Mouse (Mus musculus) layer of hippocampus, postnatal 10 days (tissue): ENCODE measurements around the gene Il2rg. TPM values are rescaled to one million over a fixed set of nuclear protein-coding genes. Genes with fewer than 3 reads are reported as not detected.

Experiments used
- DNase-seq, 2 experiments: peaks; one replicate each; pipeline ENCODE4 v3.0.0; 2021; ENCODE audit warnings: low spot score in 2 of 2
- total RNA-seq, 2 experiments: library from RNA; stranded (reverse); gene quantifications; 2 replicates each; pipeline ENCODE4 v1.2.3; 2021

Gene Il2rg
- total RNA-seq, 2 experiments from 2014 or later, result 2.6 to 3.1 TPM

- DNase-seq, result no peak
Observed at GRCm38 (mm10) chrX:101263892-101264291, 4.2 kb downstream of the Il2rg start, which contains the start of gene Gm614. Gene Gm614, minus strand, starts transcription at chrX:101263992.

- peak in 1 of 2 experiments; percentile 10 for DNase-seq
Observed at GRCm38 (mm10) chrX:101260441-101261325, 7.4 kb downstream of the Il2rg start.

GRCm38 (mm10) chrX:101256603-101257002 lies 11.5 kb downstream of the Il2rg start:
- no peak for DNase-seq

DNA sequence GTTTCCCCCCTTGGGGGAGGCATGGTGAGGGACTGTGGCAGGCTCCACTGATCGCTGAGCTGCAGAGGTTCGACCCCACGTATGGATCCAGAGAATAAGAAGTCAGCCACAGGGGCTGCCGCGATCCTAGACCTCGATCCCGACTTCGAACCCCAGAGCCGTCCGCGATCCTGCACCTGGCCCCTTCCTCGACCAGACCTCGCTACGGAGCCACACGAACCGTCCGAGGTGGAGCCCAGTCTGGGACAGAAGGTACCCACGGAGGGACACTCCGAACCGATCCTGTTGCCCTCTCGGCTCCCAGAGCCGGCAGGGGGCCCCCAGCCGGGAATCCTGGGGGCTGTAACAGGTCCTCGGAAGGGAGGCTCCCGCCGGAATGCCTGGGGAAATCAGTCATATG lies 13.3 kb downstream of the Il2rg start:
- DNase-seq, result no peak

- DNase-seq, result peak; percentile 73 to 83
Observed at GRCm38 (mm10) chrX:101253952-101254729, 13.9 kb downstream of the Il2rg start, which contains the start of gene Foxo4. Gene Foxo4, plus strand, starts transcription at chrX:101254528.

DNA sequence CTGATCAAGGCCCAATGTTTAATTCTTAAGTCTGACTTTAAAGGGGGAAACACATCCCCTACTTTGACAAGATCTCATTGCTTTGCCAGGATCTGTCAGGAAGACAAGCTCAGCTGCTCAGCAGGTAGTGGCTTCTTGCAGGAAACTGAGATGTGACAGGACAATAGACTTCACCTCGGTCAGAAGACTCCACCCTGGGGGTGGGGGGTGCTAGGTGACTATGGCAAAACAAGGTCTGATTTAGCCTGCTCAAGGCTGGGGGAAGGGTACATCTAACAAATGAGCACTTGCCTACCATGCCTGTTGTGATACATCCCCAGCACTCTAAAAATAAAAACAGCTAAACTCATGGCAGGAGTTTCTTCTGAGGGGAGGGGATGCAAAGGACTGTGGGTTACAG lies 23.0 kb downstream of the Il2rg start:
- DNase-seq, result no peak

DNA sequence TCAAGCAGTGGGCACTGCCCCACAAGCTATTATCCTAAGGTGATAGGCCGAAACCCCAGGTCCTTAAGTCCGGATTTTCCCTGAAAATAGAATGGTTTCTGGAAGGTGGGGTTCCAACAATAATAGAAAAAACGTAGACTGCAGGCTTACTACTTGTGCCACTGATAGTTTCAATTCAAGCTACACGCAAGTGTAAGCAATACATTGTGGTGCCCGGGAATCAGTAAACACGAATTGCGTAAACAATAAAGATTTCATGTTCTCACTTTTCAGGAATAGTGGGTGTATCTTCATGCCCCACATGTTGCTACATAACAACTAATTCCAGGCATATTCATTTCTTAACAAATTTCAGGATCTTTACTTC lies 45.3 kb downstream of the Il2rg start:
- no peak for DNase-seq

- peak; percentile 87 to 88 for DNase-seq
Observed at GRCm38 (mm10) chrX:101221834-101222795, 45.9 kb downstream of the Il2rg start, which contains the start of gene Snx12. Gene Snx12, minus strand, starts transcription at chrX:101222563.

Other genes starting within 250 kb of the Il2rg start
- under 1 TPM; 0.09 to 0.14 TPM for gene Tex11, start 208.6 kb downstream of the Il2rg start, total RNA-seq
- gene Slc7a3, start 182.2 kb downstream of the Il2rg start, total RNA-seq, result 10 to 100 TPM; 17.7 to 20.1 TPM
- 10 to 100 TPM; 70.3 to 76.2 TPM for gene Snx12, start 45.7 kb downstream of the Il2rg start, total RNA-seq
- 10 to 100 TPM; 14.2 to 16.2 TPM for gene Foxo4, start 13.7 kb downstream of the Il2rg start, total RNA-seq
- not detected for gene Gm614, start 4.3 kb downstream of the Il2rg start, total RNA-seq
- gene Gm20489, start 768 bp upstream of the Il2rg start, total RNA-seq, result not detected
- gene Med12, start 5.8 kb upstream of the Il2rg start, total RNA-seq, result 10 to 100 TPM; 34.0 to 34.5 TPM
- gene Nlgn3, start 30.9 kb upstream of the Il2rg start, total RNA-seq, result 100 to 1,000 TPM; 210 to 217 TPM
- under 1 TPM; 0.78 to 0.96 TPM for gene Gjb1, start 108.1 kb upstream of the Il2rg start, total RNA-seq
- 100 to 1,000 TPM; 154 to 171 TPM for gene Zmym3, start 152.6 kb upstream of the Il2rg start, total RNA-seq
- gene Nono, start 161.1 kb upstream of the Il2rg start, total RNA-seq, result 100 to 1,000 TPM; 157 to 193 TPM
- 1 to 10 TPM; 1.4 to 1.5 TPM for gene Itgb1bp2, start 180.8 kb upstream of the Il2rg start, total RNA-seq